Mouse (Mus musculus) heart, adult 10 weeks (tissue): ENCODE measurements around the gene Msto1. TPM values are rescaled to one million over a fixed set of nuclear protein-coding genes. Genes with fewer than 3 reads are reported as not detected.

Source experiments
- polyA plus RNA-seq: library from polyadenylated mRNA; stranded (reverse); fragments of 350-450 nt; fragmentation: Illumina TruSeq; extraction: RNeasy Lipid Tissue Mini Kit (QIAGEN cat#74804); gene quantifications from one replicate; pipeline ENCODE4 v1.2.3, GENCODE M21; 2014; ENCODE audit warnings: low read depth, low replicate concordance

Msto1 gene
- 15.1 TPM for polyA plus RNA-seq

DNA sequence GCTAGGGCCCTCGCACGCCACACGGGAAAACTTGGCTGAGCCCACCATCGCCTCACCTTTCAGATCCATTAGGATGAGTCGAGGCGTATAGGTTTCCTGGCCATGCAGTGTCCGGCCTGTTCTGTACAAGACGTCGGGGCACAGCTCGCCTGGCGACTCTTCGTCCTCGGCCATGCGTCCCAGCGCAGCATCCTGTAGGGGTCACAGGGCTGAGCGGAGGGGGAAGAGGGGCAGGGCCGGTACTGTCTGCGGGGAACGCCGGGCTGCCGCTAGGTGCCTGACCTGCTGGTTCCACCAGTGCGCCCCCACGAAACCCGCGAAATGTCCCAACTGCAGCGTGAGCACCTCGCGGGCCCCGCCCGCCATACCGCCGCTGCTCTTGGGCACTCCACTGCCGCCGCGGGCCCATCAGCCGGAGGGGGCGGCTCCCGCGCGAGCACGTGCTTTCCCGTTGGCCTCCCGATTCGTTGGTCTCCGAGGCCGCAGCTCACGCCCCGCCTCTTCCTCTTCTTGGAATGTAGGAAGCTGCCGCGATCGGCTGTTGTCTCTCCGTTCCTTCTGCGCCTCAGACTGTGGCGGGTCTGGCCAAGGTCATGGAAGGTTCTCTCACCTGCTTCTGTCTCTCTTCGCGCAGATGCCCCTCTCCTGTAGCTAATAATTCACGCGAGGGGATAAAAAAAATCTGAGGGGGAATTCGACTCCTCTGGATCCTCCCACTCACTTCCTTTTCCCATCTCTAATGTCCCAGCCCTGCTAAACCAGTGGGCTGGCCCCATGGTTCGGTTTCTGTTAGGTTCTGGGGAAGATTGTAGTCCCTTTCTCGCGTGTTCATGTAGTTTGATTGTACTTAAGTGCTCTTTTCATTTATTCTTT is at the start of gene Msto1:
Gene Msto1, minus strand, starts transcription at position 489 of the 873 bp plus-strand sequence.

DNA sequence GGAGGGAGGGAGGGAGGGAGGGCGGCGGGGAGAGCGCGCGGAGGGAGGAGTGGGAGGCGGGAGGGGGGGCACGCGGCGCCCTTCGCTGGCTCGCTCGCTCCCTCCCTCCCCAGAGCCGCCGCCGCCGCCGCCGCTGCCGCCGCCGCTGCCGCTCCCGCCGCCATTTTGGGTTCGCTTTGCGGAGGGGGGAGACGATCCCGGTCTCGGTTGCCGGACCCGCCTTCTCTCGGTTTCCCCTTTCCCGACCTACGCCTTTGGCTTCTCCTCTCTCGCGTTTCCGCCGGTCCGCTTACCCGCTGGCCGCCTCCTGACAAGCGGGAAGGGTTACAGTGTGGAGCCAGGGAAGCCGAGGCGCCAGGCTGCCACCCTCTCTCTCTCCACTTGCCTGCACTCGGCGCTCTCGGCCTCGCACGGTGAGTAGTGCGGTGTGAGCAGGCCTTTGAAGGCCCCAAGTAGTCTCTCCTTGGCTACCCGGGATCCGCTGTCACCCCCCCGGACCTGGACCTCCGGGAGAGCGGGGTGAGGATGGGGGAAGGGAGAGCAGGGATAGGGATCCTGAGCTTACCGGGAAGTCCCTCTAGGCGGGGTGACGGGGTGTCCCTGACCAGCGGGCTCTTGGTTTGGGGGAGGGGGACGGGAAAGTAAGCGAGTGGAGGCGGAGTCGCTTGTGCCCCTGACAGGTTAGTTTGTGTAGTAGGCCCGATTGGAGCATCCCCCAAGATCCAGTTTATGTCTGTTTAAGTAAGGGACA is 37.0 kb upstream of the Msto1 start, which contains the start of the genes Ash1l and Dap3:
Gene Ash1l, plus strand, starts transcription at position 47 of the 751 bp plus-strand sequence.
Gene Dap3, minus strand, starts transcription at position 606 of the 751 bp plus-strand sequence.

Other genes with a start within 250 kb of the Msto1 start
- 38.9 TPM for gene Khdc4, start 228.2 kb downstream of the Msto1 start, polyA plus RNA-seq
- 94.5 TPM for gene Rit1, start 197.2 kb downstream of the Msto1 start, polyA plus RNA-seq
- 13.0 TPM for gene Syt11, start 138.8 kb downstream of the Msto1 start, polyA plus RNA-seq
- 24.3 TPM for gene Gon4l, start 78.8 kb downstream of the Msto1 start, polyA plus RNA-seq
- gene Ash1l, start 36.6 kb upstream of the Msto1 start, polyA plus RNA-seq = 20.1 TPM
- gene Dap3, start 37.2 kb upstream of the Msto1 start, polyA plus RNA-seq = 169 TPM
- gene Rusc1, start 179.3 kb upstream of the Msto1 start, polyA plus RNA-seq = 32.7 TPM
- not detected for gene Gm43738, start 187.1 kb upstream of the Msto1 start, polyA plus RNA-seq
- gene Fdps, start 188.0 kb upstream of the Msto1 start, polyA plus RNA-seq = 25.7 TPM
- gene Pklr, start 222.1 kb upstream of the Msto1 start, polyA plus RNA-seq = not detected
- 0.73 TPM for gene Hcn3, start 246.2 kb upstream of the Msto1 start, polyA plus RNA-seq